Mouse (Mus musculus): ENCODE results near the gene Irak2. TPM values are rescaled to one million over a fixed set of nuclear protein-coding genes. Genes with fewer than 3 reads are reported as not detected.
A peak's percentile ranks its signal among the peaks of the same experiment; 100 is the strongest.

Gene Irak2
- polyA plus RNA-seq, 1 experiment = 6.6 TPM

GRCm38 (mm10) chr6:113740236-113741217 is 102.3 kb downstream of the Irak2 start, which contains the start of gene Sec13:
Gene Sec13, minus strand, starts transcription at chr6:113740743.
- Histone ChIP-seq H3K27me3 (ENCODE audit: control insufficient read depth, insufficient read depth, low read length, poor library complexity, severe bottlenecking) (no peaks in the 10 kb centered on the region), H3K36me3 (ENCODE audit: control insufficient read depth, insufficient read depth, low read length, poor library complexity, severe bottlenecking) (peaks cover 8% of the 10 kb centered on the region; the same call in 1 of the 2 replicates), H3K9ac (ENCODE audit: low read depth, poor library complexity, severe bottlenecking) (peak within 1 kb of the TSS; percentile 71), H3K4me3 (ENCODE audit: low read depth, low read length) (peak within 1 kb of the TSS; percentile 97), H3K4me1 (ENCODE audit: control insufficient read depth, insufficient read depth, low read length) (no peaks in the 10 kb centered on the region), H3K9me3 (replicated peaks; ENCODE audit: control insufficient read depth, insufficient read depth, low read length, poor library complexity, severe bottlenecking) (no peaks in the 10 kb centered on the region), H3K27ac (ENCODE audit: insufficient read depth, low read length) (no peak within 1 kb of the TSS)
- TF ChIP-seq CTCF (IDR thresholded peaks at IDR 0.05; ENCODE audit: low read depth, low read length) (no peak), EP300 (IDR thresholded peaks at IDR 0.05; ENCODE audit: insufficient read depth, low read depth, low read length) (0 out of 2 replicates have a peak, but pooled peaks have one; percentile 19), POLR2A (IDR thresholded peaks at IDR 0.05; ENCODE audit: insufficient read depth, low read length) (peak; percentile 89)

DNA sequence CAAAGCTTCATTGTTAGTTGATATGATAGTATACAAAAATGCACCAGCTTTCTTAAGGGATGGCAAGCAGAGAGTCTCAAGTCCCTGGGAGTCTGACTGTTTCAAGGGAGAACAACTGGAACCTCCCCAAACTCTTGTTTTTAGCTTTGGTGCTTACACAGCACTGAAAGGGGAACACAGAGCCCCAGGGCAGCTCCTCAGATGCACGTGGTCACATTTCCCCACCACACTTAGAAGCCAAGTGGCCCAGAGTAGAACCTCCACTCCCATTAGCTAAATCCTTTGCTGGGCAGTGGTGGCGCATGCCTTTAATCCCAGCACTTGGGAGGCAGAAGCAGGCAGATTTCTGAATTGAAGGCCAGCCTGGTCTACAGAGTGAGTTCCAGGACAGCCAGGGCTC is 103.2 kb downstream of the Irak2 start:
- Histone ChIP-seq H3K9me3 (replicated peaks; ENCODE audit: control insufficient read depth, insufficient read depth, low read length, poor library complexity, severe bottlenecking) (no peaks in the 10 kb centered on the region), H3K36me3 (ENCODE audit: control insufficient read depth, insufficient read depth, low read length, poor library complexity, severe bottlenecking) (peaks cover 5% of the 10 kb centered on the region; the same call in 1 of the 2 replicates), H3K4me1 (ENCODE audit: control insufficient read depth, insufficient read depth, low read length) (no peaks in the 10 kb centered on the region), H3K27me3 (ENCODE audit: control insufficient read depth, insufficient read depth, low read length, poor library complexity, severe bottlenecking) (no peaks in the 10 kb centered on the region), H3K4me3 (ENCODE audit: low read depth, low read length) (no peak overlapping the region), H3K27ac (ENCODE audit: insufficient read depth, low read length) (no peak overlapping the region), H3K9ac (ENCODE audit: low read depth, poor library complexity, severe bottlenecking) (no peak overlapping the region)
- no peak for TF ChIP-seq POLR2A (IDR thresholded peaks at IDR 0.05; ENCODE audit: insufficient read depth, low read length)
- no peak for TF ChIP-seq EP300 (IDR thresholded peaks at IDR 0.05; ENCODE audit: insufficient read depth, low read depth, low read length)
- no peak for TF ChIP-seq CTCF (IDR thresholded peaks at IDR 0.05; ENCODE audit: low read depth, low read length)

- Histone ChIP-seq H3K27me3 (ENCODE audit: control insufficient read depth, insufficient read depth, low read length, poor library complexity, severe bottlenecking) (no peaks in the 10 kb centered on the region), H3K9ac (ENCODE audit: low read depth, poor library complexity, severe bottlenecking) (no peak overlapping the region), H3K27ac (ENCODE audit: insufficient read depth, low read length) (no peak overlapping the region), H3K4me3 (ENCODE audit: low read depth, low read length) (no peak overlapping the region), H3K4me1 (ENCODE audit: control insufficient read depth, insufficient read depth, low read length) (no peaks in the 10 kb centered on the region), H3K9me3 (replicated peaks; ENCODE audit: control insufficient read depth, insufficient read depth, low read length, poor library complexity, severe bottlenecking) (no peaks in the 10 kb centered on the region), H3K36me3 (ENCODE audit: control insufficient read depth, insufficient read depth, low read length, poor library complexity, severe bottlenecking) (peaks cover 5% of the 10 kb centered on the region; the same call in 1 of the 2 replicates)
- TF ChIP-seq EP300 (IDR thresholded peaks at IDR 0.05; ENCODE audit: insufficient read depth, low read depth, low read length) (no peak), POLR2A (IDR thresholded peaks at IDR 0.05; ENCODE audit: insufficient read depth, low read length) (no peak), CTCF (IDR thresholded peaks at IDR 0.05; ENCODE audit: low read depth, low read length) (no peak)
Observed at GRCm38 (mm10) chr6:113742321-113742720, 104.1 kb downstream of the Irak2 start.

- H3K27ac ChIP-seq (ENCODE audit: insufficient read depth, low read length) = no peak overlapping the region
- H3K4me3 ChIP-seq (ENCODE audit: low read depth, low read length) = no peak overlapping the region
- H3K27me3 ChIP-seq (ENCODE audit: control insufficient read depth, insufficient read depth, low read length, poor library complexity, severe bottlenecking) = no peaks in the 10 kb centered on the region
- H3K9me3 ChIP-seq (replicated peaks; ENCODE audit: control insufficient read depth, insufficient read depth, low read length, poor library complexity, severe bottlenecking) = no peaks in the 10 kb centered on the region
- no peaks in the 10 kb centered on the region for H3K36me3 ChIP-seq (ENCODE audit: control insufficient read depth, insufficient read depth, low read length, poor library complexity, severe bottlenecking)
- H3K4me1 ChIP-seq (ENCODE audit: control insufficient read depth, insufficient read depth, low read length) = no peaks in the 10 kb centered on the region
- no peak overlapping the region for H3K9ac ChIP-seq (ENCODE audit: low read depth, poor library complexity, severe bottlenecking)
- TF ChIP-seq POLR2A (IDR thresholded peaks at IDR 0.05; ENCODE audit: insufficient read depth, low read length) = no peak
- TF ChIP-seq EP300 (IDR thresholded peaks at IDR 0.05; ENCODE audit: insufficient read depth, low read depth, low read length) = no peak
- TF ChIP-seq CTCF (IDR thresholded peaks at IDR 0.05; ENCODE audit: low read depth, low read length) = no peak
Observed at GRCm38 (mm10) chr6:113743111-113743510, 104.8 kb downstream of the Irak2 start.

Other genes starting within 250 kb of the Irak2 start
- 2.9 and 3.8 TPM in 2 replicates for gene Ttll3, start 249.2 kb upstream of the Irak2 start, polyA plus RNA-seq (2011; ENCODE audit: insufficient read depth, insufficient read length, low read depth, missing spikeins)
- gene Rpusd3, start 219.1 kb upstream of the Irak2 start, polyA plus RNA-seq (2011; ENCODE audit: insufficient read depth, insufficient read length, low read depth, missing spikeins) = 13.8 and 32.6 TPM in 2 replicates
- not detected in 2 replicates for gene Cidec, start 202.7 kb upstream of the Irak2 start, polyA plus RNA-seq (2011; ENCODE audit: insufficient read depth, insufficient read length, low read depth, missing spikeins)
- gene Jagn1, start 195.9 kb upstream of the Irak2 start, polyA plus RNA-seq (2011; ENCODE audit: insufficient read depth, insufficient read length, low read depth, missing spikeins) = 30.0 and 34.3 TPM in 2 replicates
- 3.1 and 4.9 TPM in 2 replicates for gene Il17re, start 180.0 kb upstream of the Irak2 start, polyA plus RNA-seq (2011; ENCODE audit: insufficient read depth, insufficient read length, low read depth, missing spikeins)
- 3.3 TPM in 2 replicates for gene Il17rc, start 167.0 kb upstream of the Irak2 start, polyA plus RNA-seq (2011; ENCODE audit: insufficient read depth, insufficient read length, low read depth, missing spikeins)
- gene Creld1, start 155.2 kb upstream of the Irak2 start, polyA plus RNA-seq (2011; ENCODE audit: insufficient read depth, insufficient read length, low read depth, missing spikeins) = 23.2 and 30.7 TPM in 2 replicates
- gene Prrt3, start 136.5 kb upstream of the Irak2 start, polyA plus RNA-seq (2011; ENCODE audit: insufficient read depth, insufficient read length, low read depth, missing spikeins) = 0.51 TPM in 1 of 2 replicates, not detected in the other
- gene Emc3, start 106.8 kb upstream of the Irak2 start, polyA plus RNA-seq (2011; ENCODE audit: insufficient read depth, insufficient read length, low read depth, missing spikeins) = 28.4 and 33.5 TPM in 2 replicates
- gene Fancd2, start 106.8 kb upstream of the Irak2 start, polyA plus RNA-seq (2011; ENCODE audit: insufficient read depth, insufficient read length, low read depth, missing spikeins) = 76.2 and 85.4 TPM in 2 replicates
- not detected in 2 replicates for gene Fancd2os, start 37.8 kb upstream of the Irak2 start, polyA plus RNA-seq (2011; ENCODE audit: insufficient read depth, insufficient read length, low read depth, missing spikeins)
- 96.3 and 105 TPM in 2 replicates for gene Brk1, start 33.7 kb upstream of the Irak2 start, polyA plus RNA-seq (2011; ENCODE audit: insufficient read depth, insufficient read length, low read depth, missing spikeins)
- 12.9 and 22.0 TPM in 2 replicates for gene Vhl, start 14.5 kb upstream of the Irak2 start, polyA plus RNA-seq (2011; ENCODE audit: insufficient read depth, insufficient read length, low read depth, missing spikeins)
- 39.7 and 42.2 TPM in 2 replicates for gene Tatdn2, start 58.6 kb downstream of the Irak2 start, polyA plus RNA-seq (2011; ENCODE audit: insufficient read depth, insufficient read length, low read depth, missing spikeins)
- gene Ghrl, start 81.4 kb downstream of the Irak2 start, polyA plus RNA-seq (2011; ENCODE audit: insufficient read depth, insufficient read length, low read depth, missing spikeins) = 2.0 TPM in 1 of 2 replicates, not detected in the other
- gene Sec13, start 102.3 kb downstream of the Irak2 start, polyA plus RNA-seq (2011; ENCODE audit: insufficient read depth, insufficient read length, low read depth, missing spikeins) = 97.2 and 104 TPM in 2 replicates

Data from ES-Bruce4 (cell line).